Mouse (Mus musculus): Measurements from ENCODE around the gene Gk2. TPM values are rescaled to one million over a fixed set of nuclear protein-coding genes. Genes with fewer than 3 reads are reported as not detected.

Gene Gk2
- not detected in 2 replicates for polyA plus RNA-seq (2015; fragmentation: Nextera tagmentation; extraction: Ambion mirVana)

DNA sequence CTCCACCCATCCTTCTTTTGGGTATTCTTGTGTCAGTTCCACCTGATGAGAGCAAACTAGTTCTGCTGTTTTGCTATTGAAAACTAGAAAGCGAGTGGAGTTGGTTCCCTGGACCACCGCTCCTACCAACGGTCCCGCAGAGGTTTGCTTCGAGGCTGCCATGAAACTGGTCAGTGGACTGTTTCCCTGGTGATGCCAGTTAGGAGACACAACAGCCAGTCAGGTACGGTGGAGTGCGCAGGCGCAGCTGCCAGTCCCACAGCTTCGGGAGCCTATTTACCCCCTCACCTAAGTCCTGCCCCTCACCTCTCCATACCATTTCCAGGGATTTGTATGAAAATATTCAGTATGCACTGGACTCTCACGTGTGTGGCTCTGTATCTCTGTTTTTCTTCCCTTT lies at the start of gene Gk2:
Gene Gk2, minus strand, starts transcription at position 206 of the 400 bp plus-strand sequence.
- Histone ChIP-seq H3K4me2 (ENCODE audit: low read length) (no peak within 1 kb of the TSS), H3K4me3 (ENCODE audit: low read depth, low read length) (no peak within 1 kb of the TSS), H3K9me3 (replicated peaks; ENCODE audit: control insufficient read depth, low read length, poor library complexity, severe bottlenecking) (no peaks in the 10 kb centered on the region), H3K27me3 (ENCODE audit: control insufficient read depth, insufficient read depth, low read depth, low read length) (no peaks in the 10 kb centered on the region), H3K9ac (ENCODE audit: low read depth, low read length) (no peak within 1 kb of the TSS), H3K27ac (ENCODE audit: low read length) (no peak within 1 kb of the TSS), H3K4me1 (ENCODE audit: control insufficient read depth, insufficient read depth, low read length) (no peaks in the 10 kb centered on the region), H3K36me3 (ENCODE audit: control insufficient read depth, insufficient read depth, low read length) (no peaks in the 10 kb centered on the region)
- no peak for ATAC-seq
- WGBS, result 95% methylated on average over 10 of the region's 10 CpGs

DNA sequence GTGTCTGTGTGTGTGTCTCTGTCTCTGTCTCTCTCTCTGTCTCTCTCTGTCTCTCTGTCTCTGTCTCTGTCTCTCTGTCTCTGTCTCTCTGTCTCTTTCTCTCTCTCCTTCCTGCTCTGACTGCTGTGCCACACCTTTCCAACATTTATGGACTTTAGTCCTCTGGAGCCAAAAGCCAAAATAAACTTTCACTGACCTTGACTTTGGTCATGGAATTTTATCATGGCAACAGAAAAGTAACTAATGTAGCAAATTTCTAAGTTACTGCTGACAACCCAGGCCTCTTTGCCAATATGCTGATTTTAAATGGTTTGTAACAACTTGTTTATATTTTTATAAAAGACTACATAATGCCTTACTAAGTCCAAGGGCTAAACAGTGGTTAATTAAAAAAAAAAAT lies 41.2 kb upstream of the Gk2 start:
- Histone ChIP-seq H3K36me3 (ENCODE audit: control insufficient read depth, insufficient read depth, low read length) (no peaks in the 10 kb centered on the region), H3K4me2 (ENCODE audit: low read length) (no peak overlapping the region), H3K27me3 (ENCODE audit: control insufficient read depth, insufficient read depth, low read depth, low read length) (no peaks in the 10 kb centered on the region), H3K4me3 (ENCODE audit: low read depth, low read length) (no peak overlapping the region), H3K9me3 (replicated peaks; ENCODE audit: control insufficient read depth, low read length, poor library complexity, severe bottlenecking) (no peaks in the 10 kb centered on the region), H3K27ac (ENCODE audit: low read length) (no peak overlapping the region), H3K9ac (ENCODE audit: low read depth, low read length) (no peak overlapping the region), H3K4me1 (ENCODE audit: control insufficient read depth, insufficient read depth, low read length) (no peaks in the 10 kb centered on the region)
- no peak for ATAC-seq

DNA sequence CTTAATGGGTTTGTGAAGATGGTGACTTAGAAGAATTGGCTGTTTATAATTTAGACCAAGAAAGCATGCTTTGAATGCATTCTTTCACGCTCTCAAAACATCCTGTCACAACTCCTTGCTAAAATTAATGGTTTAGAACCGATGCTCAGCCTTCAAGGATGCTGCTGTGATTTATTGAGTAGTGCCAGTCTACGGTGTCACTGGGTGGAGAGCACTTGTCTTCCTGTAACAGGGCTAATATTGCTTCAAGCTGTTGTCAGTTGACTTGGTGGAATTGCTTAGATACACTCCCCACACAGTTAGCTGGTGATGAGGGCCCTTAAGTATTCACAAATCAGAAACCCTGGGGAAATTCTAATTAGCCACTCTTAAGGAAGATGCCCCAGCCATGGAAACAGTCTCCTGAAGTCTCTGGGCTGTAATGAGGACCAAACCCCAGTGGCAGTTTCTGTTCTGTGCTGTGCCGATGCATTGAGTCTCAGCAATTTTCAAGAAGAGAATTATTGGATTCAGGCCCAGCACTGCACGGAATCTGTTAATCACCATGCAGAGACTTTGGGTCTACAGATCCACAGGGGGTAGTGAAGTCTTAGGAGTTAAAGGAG lies 38.8 kb upstream of the Gk2 start:
- H3K27ac ChIP-seq (ENCODE audit: low read length), result no peak overlapping the region
- 64% methylated on average over 5 of the region's 5 CpGs for WGBS
- H3K4me2 ChIP-seq (ENCODE audit: low read length), result no peak overlapping the region
- ATAC-seq, result no peak
- no peaks in the 10 kb centered on the region for H3K36me3 ChIP-seq (ENCODE audit: control insufficient read depth, insufficient read depth, low read length)
- H3K4me3 ChIP-seq (ENCODE audit: low read depth, low read length), result no peak overlapping the region
- no peak overlapping the region for H3K9ac ChIP-seq (ENCODE audit: low read depth, low read length)
- no peaks in the 10 kb centered on the region for H3K27me3 ChIP-seq (ENCODE audit: control insufficient read depth, insufficient read depth, low read depth, low read length)
- H3K4me1 ChIP-seq (ENCODE audit: control insufficient read depth, insufficient read depth, low read length), result no peaks in the 10 kb centered on the region
- H3K9me3 ChIP-seq (replicated peaks; ENCODE audit: control insufficient read depth, low read length, poor library complexity, severe bottlenecking), result no peaks in the 10 kb centered on the region

DNA sequence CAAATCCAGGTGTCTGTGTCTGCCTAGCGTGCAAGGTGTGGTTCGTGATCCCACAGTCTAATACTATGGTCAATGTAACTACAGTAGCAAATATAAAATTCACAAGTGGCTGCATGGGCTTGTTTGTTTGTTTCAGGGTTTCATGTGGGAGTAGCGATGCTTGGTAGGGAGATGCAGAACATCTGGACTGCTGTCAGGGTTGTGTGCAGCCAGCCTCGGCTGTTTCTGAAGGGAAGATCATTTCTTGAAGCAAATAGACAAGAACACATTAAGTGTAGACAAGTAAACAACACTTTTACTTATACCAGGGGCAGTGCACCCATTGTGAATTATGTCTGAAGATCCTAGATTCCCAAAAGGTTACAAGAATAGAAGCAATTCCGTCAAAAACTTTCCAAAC lies 36.6 kb upstream of the Gk2 start:
- H3K9ac ChIP-seq (ENCODE audit: low read depth, low read length), result no peak overlapping the region
- H3K4me2 ChIP-seq (ENCODE audit: low read length), result no peak overlapping the region
- H3K4me3 ChIP-seq (ENCODE audit: low read depth, low read length), result no peak overlapping the region
- no peaks in the 10 kb centered on the region for H3K27me3 ChIP-seq (ENCODE audit: control insufficient read depth, insufficient read depth, low read depth, low read length)
- ATAC-seq, result no peak
- no peaks in the 10 kb centered on the region for H3K36me3 ChIP-seq (ENCODE audit: control insufficient read depth, insufficient read depth, low read length)
- WGBS, result 94% methylated on average over 5 of the region's 5 CpGs
- H3K27ac ChIP-seq (ENCODE audit: low read length), result no peak overlapping the region
- no peaks in the 10 kb centered on the region for H3K9me3 ChIP-seq (replicated peaks; ENCODE audit: control insufficient read depth, low read length, poor library complexity, severe bottlenecking)
- no peaks in the 10 kb centered on the region for H3K4me1 ChIP-seq (ENCODE audit: control insufficient read depth, insufficient read depth, low read length)

DNA sequence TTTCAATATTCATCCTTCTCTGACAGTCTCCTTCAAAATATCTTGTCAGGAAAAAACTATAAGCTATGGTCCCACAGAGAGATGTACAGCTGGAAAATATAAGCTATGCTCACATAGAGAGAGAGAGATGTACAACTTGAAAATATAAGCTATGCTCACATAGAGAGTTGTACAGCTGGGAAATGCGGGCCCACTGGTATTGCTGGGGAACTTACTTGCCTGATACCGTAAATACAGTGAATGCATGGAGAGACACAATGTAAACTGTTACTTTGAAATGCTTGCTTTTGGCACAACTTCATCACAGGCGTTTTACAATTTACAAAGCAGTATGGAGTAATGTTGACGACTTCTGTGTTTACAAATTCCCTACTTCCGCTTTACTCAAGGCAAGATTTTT lies 29.3 kb upstream of the Gk2 start:
- no peak for ATAC-seq
- Histone ChIP-seq H3K4me3 (ENCODE audit: low read depth, low read length) (no peak overlapping the region), H3K36me3 (ENCODE audit: control insufficient read depth, insufficient read depth, low read length) (no peaks in the 10 kb centered on the region), H3K9me3 (replicated peaks; ENCODE audit: control insufficient read depth, low read length, poor library complexity, severe bottlenecking) (0 out of 2 replicates have a peak, but pooled peaks cover 3% of the 10 kb centered on the region), H3K27ac (ENCODE audit: low read length) (no peak overlapping the region), H3K9ac (ENCODE audit: low read depth, low read length) (no peak overlapping the region), H3K4me2 (ENCODE audit: low read length) (no peak overlapping the region), H3K4me1 (ENCODE audit: control insufficient read depth, insufficient read depth, low read length) (no peaks in the 10 kb centered on the region), H3K27me3 (ENCODE audit: control insufficient read depth, insufficient read depth, low read depth, low read length) (no peaks in the 10 kb centered on the region)
- WGBS, result 91% methylated on average over 5 of the region's 5 CpGs

DNA sequence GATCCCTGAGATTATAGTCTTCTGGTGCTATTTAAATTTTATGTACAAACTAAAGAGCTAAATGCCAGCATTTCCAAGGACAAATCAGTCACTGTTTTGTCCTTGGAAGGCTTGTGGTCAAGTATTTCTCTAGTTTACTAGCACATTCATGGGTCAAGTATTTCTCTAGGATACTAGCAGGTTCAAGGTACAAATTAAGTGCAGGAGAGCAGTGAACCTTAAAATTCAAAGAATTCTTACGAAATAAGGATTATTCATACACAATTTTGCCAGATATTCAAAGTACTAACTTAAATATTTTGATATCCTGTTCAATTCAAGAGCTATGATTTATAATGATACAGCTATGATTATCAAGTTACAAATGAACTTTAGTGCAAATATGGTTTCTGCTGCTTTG lies 23.2 kb upstream of the Gk2 start:
- Histone ChIP-seq H3K9ac (ENCODE audit: low read depth, low read length) (no peak overlapping the region), H3K27me3 (ENCODE audit: control insufficient read depth, insufficient read depth, low read depth, low read length) (no peaks in the 10 kb centered on the region), H3K4me2 (ENCODE audit: low read length) (no peak overlapping the region), H3K9me3 (replicated peaks; ENCODE audit: control insufficient read depth, low read length, poor library complexity, severe bottlenecking) (0 out of 2 replicates have a peak, but pooled peaks cover 3% of the 10 kb centered on the region), H3K4me1 (ENCODE audit: control insufficient read depth, insufficient read depth, low read length) (no peaks in the 10 kb centered on the region), H3K27ac (ENCODE audit: low read length) (no peak overlapping the region), H3K36me3 (ENCODE audit: control insufficient read depth, insufficient read depth, low read length) (no peaks in the 10 kb centered on the region), H3K4me3 (ENCODE audit: low read depth, low read length) (no peak overlapping the region)
- WGBS, result 83% methylated on average over 1 of the region's 1 CpGs
- ATAC-seq, result no peak

DNA sequence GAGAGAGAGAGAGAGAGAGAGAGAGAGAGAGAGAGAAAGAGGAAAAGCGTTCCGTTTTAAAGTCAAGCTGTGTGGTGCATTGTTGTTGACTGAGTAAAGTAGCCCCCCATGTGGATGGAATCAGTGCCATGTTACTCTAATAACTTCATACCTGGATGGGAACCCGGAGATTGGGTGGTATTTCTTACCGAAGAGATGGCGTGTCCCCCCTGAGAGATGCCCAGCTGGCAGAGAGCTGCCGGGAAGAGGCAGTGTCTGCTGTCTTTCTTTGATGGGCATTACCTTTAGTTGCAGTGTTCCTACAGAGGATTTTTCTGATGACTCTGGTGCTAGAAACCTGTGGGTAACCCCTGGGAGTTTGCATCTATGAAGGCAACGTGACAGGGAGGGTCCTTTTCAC lies 10.4 kb upstream of the Gk2 start:
- H3K4me2 ChIP-seq (ENCODE audit: low read length), result no peak overlapping the region
- no peak for ATAC-seq
- H3K4me3 ChIP-seq (ENCODE audit: low read depth, low read length), result no peak overlapping the region
- no peaks in the 10 kb centered on the region for H3K27me3 ChIP-seq (ENCODE audit: control insufficient read depth, insufficient read depth, low read depth, low read length)
- no peak overlapping the region for H3K27ac ChIP-seq (ENCODE audit: low read length)
- no peaks in the 10 kb centered on the region for H3K4me1 ChIP-seq (ENCODE audit: control insufficient read depth, insufficient read depth, low read length)
- H3K36me3 ChIP-seq (ENCODE audit: control insufficient read depth, insufficient read depth, low read length), result no peaks in the 10 kb centered on the region
- 71% methylated on average over 7 of the region's 7 CpGs for WGBS
- H3K9me3 ChIP-seq (replicated peaks; ENCODE audit: control insufficient read depth, low read length, poor library complexity, severe bottlenecking), result no peaks in the 10 kb centered on the region
- H3K9ac ChIP-seq (ENCODE audit: low read depth, low read length), result no peak overlapping the region

DNA sequence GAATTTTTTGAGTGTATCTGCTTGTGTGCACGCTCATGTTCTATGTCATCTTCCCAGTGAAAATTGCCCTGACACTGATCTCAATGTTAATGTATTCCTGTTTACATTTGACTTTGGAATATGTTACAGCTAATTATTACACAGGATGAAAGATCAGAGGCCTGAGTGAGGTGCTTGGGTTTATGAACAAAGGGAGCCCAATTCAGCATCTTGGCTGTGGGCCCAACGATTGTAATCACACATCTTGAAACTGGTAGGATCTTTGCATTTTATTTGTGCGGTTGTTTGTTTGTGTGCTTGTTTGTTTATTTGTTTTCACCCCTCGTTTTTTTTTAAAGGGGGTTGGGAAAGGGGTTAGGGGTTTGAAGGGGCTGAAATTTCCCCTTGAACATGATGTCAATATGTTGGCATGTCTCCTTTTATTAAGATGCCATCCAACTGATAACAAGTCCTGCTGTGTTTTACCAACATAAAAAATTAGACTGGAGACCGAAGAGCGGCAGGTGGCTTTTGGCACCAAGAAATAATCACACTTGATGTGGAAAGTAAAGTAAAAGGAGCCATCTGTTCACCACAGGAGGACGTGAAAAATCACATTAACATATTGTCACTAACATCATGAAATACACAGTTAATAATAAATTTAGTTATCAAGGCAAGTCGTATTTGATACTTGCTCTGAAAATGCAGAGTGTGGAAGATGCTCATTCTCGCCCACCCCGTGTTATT lies 9.8 kb upstream of the Gk2 start:
- H3K9ac ChIP-seq (ENCODE audit: low read depth, low read length), result no peak overlapping the region
- no peak overlapping the region for H3K4me2 ChIP-seq (ENCODE audit: low read length)
- H3K27me3 ChIP-seq (ENCODE audit: control insufficient read depth, insufficient read depth, low read depth, low read length), result no peaks in the 10 kb centered on the region
- WGBS, result 56% methylated on average over 10 of the region's 10 CpGs
- H3K36me3 ChIP-seq (ENCODE audit: control insufficient read depth, insufficient read depth, low read length), result no peaks in the 10 kb centered on the region
- no peak overlapping the region for H3K27ac ChIP-seq (ENCODE audit: low read length)
- no peak overlapping the region for H3K4me3 ChIP-seq (ENCODE audit: low read depth, low read length)
- H3K9me3 ChIP-seq (replicated peaks; ENCODE audit: control insufficient read depth, low read length, poor library complexity, severe bottlenecking), result no peaks in the 10 kb centered on the region
- ATAC-seq, result no peak
- H3K4me1 ChIP-seq (ENCODE audit: control insufficient read depth, insufficient read depth, low read length), result no peaks in the 10 kb centered on the region

DNA sequence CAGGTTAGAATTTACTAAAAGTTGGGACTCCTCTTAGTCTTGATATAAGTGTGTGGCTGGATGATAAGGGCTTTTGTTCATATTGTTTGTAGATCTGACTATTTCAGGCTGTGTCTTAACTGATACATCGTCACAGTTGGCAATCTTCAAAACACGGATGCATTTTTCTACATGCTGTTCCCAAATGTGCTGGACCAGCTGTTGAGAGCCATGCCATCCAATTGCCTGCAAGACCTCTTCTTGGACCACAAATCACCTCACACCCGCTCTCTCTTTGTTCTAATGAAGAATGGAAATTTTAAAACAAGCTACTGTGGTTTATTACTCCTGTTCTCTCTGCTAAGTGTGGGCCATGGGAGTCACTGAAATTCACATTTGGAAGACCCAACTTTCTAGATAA lies 9.1 kb upstream of the Gk2 start:
- H3K4me1 ChIP-seq (ENCODE audit: control insufficient read depth, insufficient read depth, low read length), result no peaks in the 10 kb centered on the region
- 63% methylated on average over 3 of the region's 3 CpGs for WGBS
- no peaks in the 10 kb centered on the region for H3K36me3 ChIP-seq (ENCODE audit: control insufficient read depth, insufficient read depth, low read length)
- ATAC-seq, result no peak
- H3K4me2 ChIP-seq (ENCODE audit: low read length), result no peak overlapping the region
- no peaks in the 10 kb centered on the region for H3K27me3 ChIP-seq (ENCODE audit: control insufficient read depth, insufficient read depth, low read depth, low read length)
- H3K9me3 ChIP-seq (replicated peaks; ENCODE audit: control insufficient read depth, low read length, poor library complexity, severe bottlenecking), result no peaks in the 10 kb centered on the region
- H3K9ac ChIP-seq (ENCODE audit: low read depth, low read length), result no peak overlapping the region
- no peak overlapping the region for H3K27ac ChIP-seq (ENCODE audit: low read length)
- H3K4me3 ChIP-seq (ENCODE audit: low read depth, low read length), result no peak overlapping the region

All from midbrain, embryonic 16.5 days (tissue).